21 mouse cellular contexts compared by ENCODE assay signal in the genomic region with DNA sequence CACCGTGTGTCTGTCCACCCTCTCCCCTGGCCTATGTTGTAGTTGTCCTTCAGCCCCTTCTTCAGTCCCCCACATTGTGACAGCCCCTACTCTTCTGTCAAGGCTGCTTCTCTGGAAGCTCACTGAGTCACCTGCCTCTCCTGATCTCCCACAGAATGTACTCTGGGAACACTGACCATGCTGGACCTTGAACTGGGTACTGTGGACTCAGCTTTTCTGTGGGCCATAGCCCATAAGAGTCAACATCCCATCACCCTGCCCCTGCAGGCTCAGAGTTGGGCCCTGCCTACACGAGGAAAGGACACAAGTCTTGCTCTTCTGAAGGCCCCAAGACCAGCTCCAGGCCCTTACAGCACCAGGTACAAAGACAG. TPM values are rescaled to one million over a fixed set of nuclear protein-coding genes. Genes with fewer than 3 reads are reported as not detected.
A peak's percentile ranks its signal among the peaks of the same experiment; 100 is the strongest.
DNase-seq lines count a peak whose midpoint lies in the region; ATAC-seq and TF ChIP-seq lines count a peak whose summit lies in the region.
"Had no signal": no experiment of that assay in that cellular context is flagged by ENCODE, and none has a peak within 500 bp of the region (broad histone marks: within the 10 kb centered on the region; RNA-seq: fewer than 3 reads in every experiment).

No protein-coding gene starts in this region.

- H3K4me2 ChIP-seq in liver, embryonic 16.5 days (ENCODE audit: low read depth, low read length): no peak overlapping the region
- no peak overlapping the region for H3K4me2 ChIP-seq in liver, embryonic 11.5 days
- no peak overlapping the region for H3K4me2 ChIP-seq in liver, postnatal 0 days (ENCODE audit: low read depth, low read length)
- H3K4me2 ChIP-seq: embryonic facial prominence, embryonic 12.5 days; forebrain, embryonic 13.5 days; forebrain, embryonic 15.5 days had no signal

- H3K36me3 ChIP-seq in liver, adult 2 months (ENCODE audit: control insufficient read depth, insufficient read depth, low read length): peaks cover 3% of the 10 kb centered on the region; the same call in 1 of the 2 replicates
- no peaks in the 10 kb centered on the region for H3K36me3 ChIP-seq in liver, embryonic 16.5 days (ENCODE audit: control insufficient read depth, insufficient read depth)
- H3K36me3 ChIP-seq in liver, embryonic 11.5 days (ENCODE audit: control insufficient read depth, insufficient read depth, low read length): no peaks in the 10 kb centered on the region
- peaks cover 3% of the 10 kb centered on the region for H3K36me3 ChIP-seq in liver, postnatal 0 days (replicated peaks; ENCODE audit: insufficient read depth, low read length)

- H3K27ac ChIP-seq in liver, adult 2 months (replicated peaks; ENCODE audit: insufficient read depth, low read depth, low read length): peak overlapping the region; percentile 86
- no peak overlapping the region for H3K27ac ChIP-seq in liver, embryonic 16.5 days (ENCODE audit: low read length)
- no peak overlapping the region for H3K27ac ChIP-seq in liver, embryonic 11.5 days (ENCODE audit: low read depth, low read length)
- no peak overlapping the region for H3K27ac ChIP-seq in liver, postnatal 0 days (ENCODE audit: low read depth)
- H3K27ac ChIP-seq: embryonic facial prominence, embryonic 10.5 days; embryonic facial prominence, embryonic 12.5 days; forebrain, embryonic 13.5 days; forebrain, embryonic 15.5 days had no signal

- ATAC-seq in liver, embryonic 16.5 days (ENCODE audit: low read depth): peak; percentile 66
- no peak for ATAC-seq in liver, embryonic 11.5 days (replicated peaks; ENCODE audit: low FRiP score)
- peak; percentile 63 for ATAC-seq in liver, postnatal 0 days
- ATAC-seq: forebrain, embryonic 13.5 days; forebrain, embryonic 15.5 days had no signal

- peak overlapping the region; percentile 25; the same call in 1 of the 2 replicates for H3K9ac ChIP-seq in liver, adult 2 months (ENCODE audit: low read depth, low read length)
- H3K9ac ChIP-seq in liver, embryonic 16.5 days (ENCODE audit: low read depth, low read length): no peak overlapping the region
- no peak overlapping the region for H3K9ac ChIP-seq in liver, embryonic 11.5 days (ENCODE audit: low read depth, low read length)
- no peak overlapping the region for H3K9ac ChIP-seq in liver, postnatal 0 days (replicated peaks)
- H3K9ac ChIP-seq: embryonic facial prominence, embryonic 12.5 days; forebrain, embryonic 13.5 days; forebrain, embryonic 15.5 days had no signal

- no peak for TF ChIP-seq POLR2A in liver, adult 2 months (IDR thresholded peaks at IDR 0.05; ENCODE audit: extremely low read depth, insufficient read depth, low read length)

- TF ChIP-seq EP300 in liver, postnatal 0 days (IDR thresholded peaks at IDR 0.05; ENCODE audit: low read depth): no peak

- TF ChIP-seq CTCF in liver, adult 2 months (IDR thresholded peaks at IDR 0.05; ENCODE audit: low read depth, low read length): no peak
- no peak for TF ChIP-seq CTCF in liver, postnatal 0 days (IDR thresholded peaks at IDR 0.05; ENCODE audit: low read depth)

- H3K4me1 ChIP-seq in liver, adult 2 months (ENCODE audit: control insufficient read depth, insufficient read depth, low read length): peaks cover 15% of the 10 kb centered on the region
- H3K4me1 ChIP-seq in liver, embryonic 16.5 days (ENCODE audit: control insufficient read depth, low read depth, low read length): no peaks in the 10 kb centered on the region; the same call in 1 of the 2 replicates
- H3K4me1 ChIP-seq in liver, embryonic 11.5 days (replicated peaks; ENCODE audit: control insufficient read depth, insufficient read depth, low read length): no peaks in the 10 kb centered on the region
- H3K4me1 ChIP-seq in liver, postnatal 0 days (ENCODE audit: insufficient read depth): peaks cover 5% of the 10 kb centered on the region
- H3K4me1 ChIP-seq: embryonic facial prominence, embryonic 10.5 days; embryonic facial prominence, embryonic 12.5 days; forebrain, embryonic 13.5 days had no signal

- no peaks in the 10 kb centered on the region for H3K9me3 ChIP-seq in liver, embryonic 16.5 days (replicated peaks; ENCODE audit: control insufficient read depth, low read length)
- H3K9me3 ChIP-seq in liver, embryonic 11.5 days (ENCODE audit: control insufficient read depth, low read length): no peaks in the 10 kb centered on the region
- no peaks in the 10 kb centered on the region for H3K9me3 ChIP-seq in liver, postnatal 0 days (ENCODE audit: low read length)
- H3K9me3 ChIP-seq: embryonic facial prominence, embryonic 10.5 days; embryonic facial prominence, embryonic 12.5 days; forebrain, embryonic 13.5 days; forebrain, embryonic 15.5 days had no signal

- H3K4me3 ChIP-seq in liver, adult 2 months (ENCODE audit: insufficient read depth, low read depth, low read length): no peak overlapping the region
- no peak overlapping the region for H3K4me3 ChIP-seq in liver, embryonic 16.5 days (ENCODE audit: low read depth, low read length)
- H3K4me3 ChIP-seq in liver, embryonic 11.5 days (ENCODE audit: low read depth, low read length): no peak overlapping the region
- no peak overlapping the region for H3K4me3 ChIP-seq in liver, postnatal 0 days (ENCODE audit: low read depth, low read length)
- H3K4me3 ChIP-seq: embryonic facial prominence, embryonic 10.5 days; embryonic facial prominence, embryonic 12.5 days; forebrain, embryonic 13.5 days; forebrain, embryonic 15.5 days had no signal

- no peaks in the 10 kb centered on the region for H3K27me3 ChIP-seq in liver, adult 2 months (ENCODE audit: control insufficient read depth, insufficient read depth, low read length)
- H3K27me3 ChIP-seq in liver, embryonic 16.5 days (ENCODE audit: control insufficient read depth, insufficient read depth, low read depth, low read length): no peaks in the 10 kb centered on the region
- H3K27me3 ChIP-seq in liver, embryonic 11.5 days (replicated peaks; ENCODE audit: control insufficient read depth, insufficient read depth, low read length): no peaks in the 10 kb centered on the region
- no peaks in the 10 kb centered on the region for H3K27me3 ChIP-seq in liver, postnatal 0 days (ENCODE audit: insufficient read depth, low read length)
- H3K27me3 ChIP-seq: embryonic facial prominence, embryonic 12.5 days; forebrain, embryonic 13.5 days; forebrain, embryonic 15.5 days had no signal

- H3K79me2 ChIP-seq in liver, adult 2 months (ENCODE audit: control insufficient read depth, insufficient read depth, low read length): no peaks in the 10 kb centered on the region; the same call in 1 of the 2 replicates

- DNase-seq in liver, adult 2 months (ENCODE audit: extremely low read depth, low read depth, low spot score): peak; percentile 96
- no peak for DNase-seq in liver
- no peak for DNase-seq in liver, embryonic 11.5 days (ENCODE audit: low spot score)
- no peak for DNase-seq in liver, postnatal 0 days
- DNase-seq in yolk sac, embryonic 10.5 days (ENCODE audit: low spot score): peak; percentile 21
- no peak for DNase-seq in right cerebral cortex, postnatal 25 days
- DNase-seq: adrenal gland, postnatal 10 days; adrenal gland, postnatal 25 days; cerebellum, adult 11 months; cerebellum, adult 18-20 months; cerebellum, adult 8-10 months; cerebellum, adult 9-11 months; cerebellum, postnatal 14 days; cerebellum, postnatal 36 days had no signal

- WGBS in liver, adult 2 months: 24% methylated on average over 2 of the region's 2 CpGs
- WGBS in liver, embryonic 16.5 days (ENCODE audit: insufficient replicate concordance): 32% methylated on average over 2 of the region's 2 CpGs
- 54% methylated on average over 2 of the region's 2 CpGs for WGBS in liver, embryonic 11.5 days
- 55% methylated on average over 2 of the region's 2 CpGs for WGBS in liver, postnatal 0 days (ENCODE audit: insufficient replicate concordance)

RNA-seq across cellular contexts. Expression of a gene that starts 17.3 kb away (rescaled TPM):
- total RNA-seq in liver, adult 2 months (2014; rRNA removed): 8.9 and 12.3 TPM in 2 replicates
- 70.0 and 99.8 TPM in 2 replicates for polyA plus RNA-seq in liver, adult 2 months (2012; rRNA removed)
- 1.1 and 1.7 TPM in 2 replicates for polyA plus RNA-seq in liver, embryonic 16.5 days (2015; fragmentation: Nextera tagmentation; extraction: Ambion mirVana)
- polyA plus RNA-seq in liver, embryonic 11.5 days (2014; fragmentation: Nextera tagmentation; extraction: Ambion mirVana): 8.7 and 9.6 TPM in 2 replicates
- polyA plus RNA-seq in liver, postnatal 0 days (2015; fragmentation: Nextera tagmentation; extraction: Ambion mirVana): 2.8 and 4.4 TPM in 2 replicates

RNA-seq across cellular contexts. Expression of a gene that starts 19.5 kb away (rescaled TPM):
- 11.6 and 13.4 TPM in 2 replicates for total RNA-seq in liver, adult 2 months (2014; rRNA removed)
- polyA plus RNA-seq in liver, adult 2 months (2012; rRNA removed): 8.5 and 9.8 TPM in 2 replicates
- 9.8 and 11.1 TPM in 2 replicates for polyA plus RNA-seq in liver, embryonic 16.5 days (2015; fragmentation: Nextera tagmentation; extraction: Ambion mirVana)
- 25.6 and 27.4 TPM in 2 replicates for polyA plus RNA-seq in liver, embryonic 11.5 days (2014; fragmentation: Nextera tagmentation; extraction: Ambion mirVana)
- 9.5 and 11.3 TPM in 2 replicates for polyA plus RNA-seq in liver, postnatal 0 days (2015; fragmentation: Nextera tagmentation; extraction: Ambion mirVana)

RNA-seq across cellular contexts. Expression of a gene that starts 45.7 kb away (rescaled TPM):
- total RNA-seq in liver, adult 2 months (2014; rRNA removed): 1.0 and 2.2 TPM in 2 replicates
- polyA plus RNA-seq in liver, adult 2 months (2012; rRNA removed): 0.51 and 1.1 TPM in 2 replicates
- 0.13 and 0.18 TPM in 2 replicates for polyA plus RNA-seq in liver, embryonic 16.5 days (2015; fragmentation: Nextera tagmentation; extraction: Ambion mirVana)
- 0.05 and 0.14 TPM in 2 replicates for polyA plus RNA-seq in liver, embryonic 11.5 days (2014; fragmentation: Nextera tagmentation; extraction: Ambion mirVana)
- 0.21 and 0.31 TPM in 2 replicates for polyA plus RNA-seq in liver, postnatal 0 days (2015; fragmentation: Nextera tagmentation; extraction: Ambion mirVana)
- total RNA-seq: MEL had no signal
- polyA plus RNA-seq: C2C12 had no signal

Comparison
In these comparisons a context has a peak if more than half of its experiments do, and no peak if none do; other contexts are left out.
1. DNase-seq: peak in liver, adult 2 months (single experiment) and yolk sac, embryonic 10.5 days (single experiment); none in liver (single experiment), liver, embryonic 11.5 days (single experiment), liver, postnatal 0 days (single experiment) and right cerebral cortex, postnatal 25 days (single experiment).